Mouse (Mus musculus) retina, postnatal 7 days (tissue): ENCODE measurements around the gene Cd34.

Experiments
- DNase-seq: peaks from one replicate; pipeline ENCODE4 v3.0.0-alpha.2; 2012; ENCODE audit warnings: low read depth, low spot score

Cd34 gene

DNA sequence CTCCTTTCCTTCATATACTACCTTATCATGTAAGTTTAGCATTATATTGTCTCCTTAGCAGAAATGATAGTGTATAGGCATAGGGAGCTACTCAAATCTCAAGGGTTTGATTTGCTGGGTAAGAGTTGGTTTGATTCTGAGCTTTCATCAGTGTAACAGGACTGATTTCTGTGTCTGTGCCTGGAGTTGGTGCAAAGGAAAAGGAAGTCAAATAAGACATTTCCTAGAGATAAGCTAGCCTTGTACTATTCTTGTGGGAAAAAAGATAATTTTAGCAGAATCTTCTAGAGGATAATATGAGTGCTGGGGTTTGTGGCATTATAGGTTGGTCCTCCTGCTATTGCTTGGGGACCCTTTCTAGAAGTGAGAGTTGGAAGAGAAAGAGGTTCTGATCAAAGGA lies 67.6 kb downstream of the Cd34 start:
- no peak for DNase-seq
